Mouse (Mus musculus) urinary bladder, postnatal 0 days (tissue): ENCODE measurements around the gene Lancl2. TPM values are rescaled to one million over a fixed set of nuclear protein-coding genes. Genes with fewer than 3 reads are reported as not detected.

ENCODE experiments used
- polyA plus RNA-seq: library from polyadenylated mRNA; unstranded; fragments of >200 nt; fragmentation: Nextera tagmentation; extraction: Ambion mirVana; gene quantifications from 2 replicates; pipeline ENCODE4 v1.2.1, GENCODE M21; 2015

The Lancl2 gene
- polyA plus RNA-seq, result 8.6 and 10.3 TPM in 2 replicates

DNA sequence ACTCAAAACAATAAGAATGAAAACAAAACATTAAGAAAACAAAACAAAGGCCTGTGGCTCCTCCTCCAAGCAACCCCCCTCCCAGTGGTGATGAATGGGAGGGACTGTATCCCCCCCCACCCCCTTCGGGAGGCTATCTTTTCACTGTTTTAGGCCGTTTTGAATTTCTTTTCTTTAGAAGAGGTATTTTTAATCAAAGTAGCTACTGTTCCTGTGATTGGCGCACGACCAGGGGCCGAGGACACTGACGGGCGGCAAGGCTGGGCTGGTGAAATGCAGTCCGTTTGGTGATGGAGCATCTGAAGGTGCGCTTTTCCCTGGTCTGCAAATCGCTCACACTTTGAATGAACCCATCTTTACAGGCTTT lies at the start of gene Lancl2:
Lancl2 (plus strand) TSS at position 165 of the 367 bp plus-strand sequence.

DNA sequence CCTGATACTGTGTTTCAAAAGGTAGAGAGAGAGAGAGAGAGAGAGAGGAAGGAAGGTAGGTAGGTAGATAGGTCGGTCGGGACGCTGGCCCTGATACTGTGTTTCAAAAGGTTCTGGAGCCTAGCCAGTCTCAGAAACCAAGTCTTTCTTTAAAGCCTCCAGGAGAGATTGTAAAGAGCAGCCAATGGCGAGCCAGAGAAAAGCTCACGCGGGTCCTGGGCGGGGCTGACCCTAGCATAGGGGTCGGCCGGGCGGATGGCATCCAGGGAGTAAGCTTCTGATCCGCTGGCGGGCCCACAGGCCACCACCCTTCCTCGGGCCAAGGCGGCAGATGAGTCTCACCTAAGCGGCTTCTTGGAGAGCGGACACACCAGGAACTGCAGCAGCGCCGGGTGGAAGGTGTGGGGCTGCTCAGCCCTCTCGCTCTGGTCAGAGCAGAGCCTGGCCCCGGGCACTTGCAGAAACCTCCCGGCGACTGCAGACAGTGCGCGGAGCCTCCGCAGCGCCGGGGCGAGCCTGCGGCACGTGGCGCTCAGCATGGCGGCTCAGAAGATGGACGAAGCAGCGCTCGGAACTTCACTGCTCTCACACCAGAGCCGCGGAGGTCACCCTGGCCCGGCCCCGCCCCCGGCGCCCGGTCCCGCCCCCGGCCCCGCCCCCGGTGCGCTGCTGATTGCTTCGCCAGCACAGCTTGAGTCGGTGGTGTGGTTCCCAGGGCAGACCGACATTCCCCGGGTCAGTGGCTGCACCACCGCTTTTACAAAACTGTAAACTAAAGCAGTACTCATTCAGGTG lies 10.7 kb upstream of the Lancl2 start, which contains the start of gene Pyurf:
Pyurf (minus strand) TSS at position 612 of the 795 bp plus-strand sequence.

Other genes starting within 250 kb of the Lancl2 start
- gene Ppm1k, start 167.1 kb upstream of the Lancl2 start, polyA plus RNA-seq, result 1.5 and 2.2 TPM in 2 replicates
- 2.0 and 2.1 TPM in 2 replicates for gene Herc6, start 121.5 kb upstream of the Lancl2 start, polyA plus RNA-seq
- 15.4 and 15.6 TPM in 2 replicates for gene Pyurf, start 10.5 kb upstream of the Lancl2 start, polyA plus RNA-seq
- gene Vopp1, start 122.6 kb downstream of the Lancl2 start, polyA plus RNA-seq, result 22.1 and 22.7 TPM in 2 replicates
- gene Vmn1r21, start 147.8 kb downstream of the Lancl2 start, polyA plus RNA-seq, result not detected in 2 replicates
- not detected in 2 replicates for gene Vmn1r22, start 205.5 kb downstream of the Lancl2 start, polyA plus RNA-seq
- not detected in 2 replicates for gene Vmn1r23, start 224.3 kb downstream of the Lancl2 start, polyA plus RNA-seq